In genomic region chr9:43225481-43225880, GRCm38 (mm10) we compare ENCODE assay signal across 13 mouse cellular contexts. TPM values are rescaled to one million over a fixed set of nuclear protein-coding genes. Genes with fewer than 3 reads are reported as not detected.
DNase-seq lines count a peak whose midpoint lies in the region; ATAC-seq and TF ChIP-seq lines count a peak whose summit lies in the region.
"Had no signal": no experiment of that assay in that cellular context is flagged by ENCODE, and none has a peak within 500 bp of the region (broad histone marks: within the 10 kb centered on the region; RNA-seq: fewer than 3 reads in every experiment).

No protein-coding gene starts in this region.

- peak; percentile 10 for DNase-seq in adrenal gland, postnatal 10 days
- DNase-seq in adrenal gland, adult 8-10 months: no peak
- DNase-seq in hindbrain, postnatal 0 days (ENCODE audit: low spot score): no peak
- DNase-seq in embryonic facial prominence, embryonic 14.5 days (ENCODE audit: low spot score): no peak
- DNase-seq in liver, embryonic 14.5 days (ENCODE audit: low read depth in 3 of 3, low spot score in 3 of 3): no peak
- DNase-seq in thymus, postnatal 14 days: no peak
- no peak for DNase-seq in left cerebral cortex, postnatal 14 days (ENCODE audit: low spot score in 2 of 2)
- DNase-seq: cerebellum, adult 2 months; lung, postnatal 14 days; thymus, postnatal 36 days had no signal

- no peak overlapping the region for H3K27ac ChIP-seq in hindbrain, embryonic 12.5 days
- H3K27ac ChIP-seq in hindbrain, postnatal 0 days: no peak overlapping the region
- H3K27ac ChIP-seq in embryonic facial prominence, embryonic 14.5 days (replicated peaks; ENCODE audit: low read depth, low read length): peak overlapping the region; percentile 30
- peak overlapping the region; percentile 65 for H3K27ac ChIP-seq in liver, embryonic 14.5 days
- H3K27ac ChIP-seq: hindbrain, embryonic 14.5 days had no signal

- 0 out of 2 replicates have a peak overlapping the region, but pooled peaks have one; percentile 3 for H3K9ac ChIP-seq in hindbrain, embryonic 12.5 days
- H3K9ac ChIP-seq in hindbrain, postnatal 0 days (replicated peaks; ENCODE audit: low read length): no peak overlapping the region
- H3K9ac ChIP-seq in embryonic facial prominence, embryonic 14.5 days (ENCODE audit: low read depth, low read length): no peak overlapping the region
- peak overlapping the region; percentile 59 for H3K9ac ChIP-seq in liver, embryonic 14.5 days (replicated peaks)
- H3K9ac ChIP-seq: hindbrain, embryonic 14.5 days had no signal

- intact Hi-C loops in left cerebral cortex, postnatal 14 days (cut with DNase I): no loop called here

- TF ChIP-seq EP300 in liver, embryonic 14.5 days (IDR thresholded peaks at IDR 0.05; ENCODE audit: low read depth): no peak

- H3K4me3 ChIP-seq in hindbrain, embryonic 12.5 days: no peak overlapping the region
- no peak overlapping the region for H3K4me3 ChIP-seq in hindbrain, postnatal 0 days (ENCODE audit: low read length)
- H3K4me3 ChIP-seq in embryonic facial prominence, embryonic 14.5 days (ENCODE audit: low read depth, low read length): no peak overlapping the region
- no peak overlapping the region; a peak in 1 of 4 replicates for H3K4me3 ChIP-seq in liver, embryonic 14.5 days (ENCODE audit: insufficient read depth in 1 of 2, low read depth in 2 of 2, low read length in 2 of 2)

- ATAC-seq in hindbrain, embryonic 12.5 days (ENCODE audit: low FRiP score): no peak
- no peak for ATAC-seq in hindbrain, postnatal 0 days
- no peak for ATAC-seq in embryonic facial prominence, embryonic 14.5 days (ENCODE audit: low read depth)
- ATAC-seq in liver, embryonic 14.5 days (ENCODE audit: insufficient read depth): 0 out of 2 replicates have a peak, but pooled peaks have one; percentile 1

- 38% methylated on average over 2 of the region's 2 CpGs for WGBS in hindbrain, embryonic 12.5 days
- 59% methylated on average over 2 of the region's 2 CpGs for WGBS in hindbrain, postnatal 0 days
- WGBS in embryonic facial prominence, embryonic 14.5 days: 21% methylated on average over 2 of the region's 2 CpGs
- WGBS in liver, embryonic 14.5 days (ENCODE audit: insufficient replicate concordance): 30% methylated on average over 2 of the region's 2 CpGs

- peaks cover 6% of the 10 kb centered on the region for H3K4me1 ChIP-seq in hindbrain, embryonic 12.5 days
- H3K4me1 ChIP-seq in hindbrain, postnatal 0 days (ENCODE audit: insufficient read depth, low read length): no peaks in the 10 kb centered on the region
- H3K4me1 ChIP-seq in embryonic facial prominence, embryonic 14.5 days (ENCODE audit: control insufficient read depth, insufficient read depth, low read length): peaks cover 8% of the 10 kb centered on the region; the same call in 1 of the 2 replicates
- H3K4me1 ChIP-seq in liver, embryonic 14.5 days (replicated peaks; ENCODE audit: control insufficient read depth in 2 of 2, insufficient read depth in 2 of 2, low read length in 1 of 2): peaks cover 27 to 49% of the 10 kb centered on the region in 2 experiments

- no peaks in the 10 kb centered on the region for H3K36me3 ChIP-seq in hindbrain, embryonic 12.5 days
- no peaks in the 10 kb centered on the region for H3K36me3 ChIP-seq in hindbrain, postnatal 0 days (ENCODE audit: insufficient read depth, low read length)
- peaks cover 47% of the 10 kb centered on the region for H3K36me3 ChIP-seq in embryonic facial prominence, embryonic 14.5 days (ENCODE audit: control insufficient read depth, insufficient read depth, low read length)
- peaks cover 40% of the 10 kb centered on the region for H3K36me3 ChIP-seq in liver, embryonic 14.5 days (replicated peaks; ENCODE audit: control insufficient read depth, insufficient read depth, low read depth)

- no peaks in the 10 kb centered on the region for H3K27me3 ChIP-seq in hindbrain, embryonic 12.5 days
- no peaks in the 10 kb centered on the region for H3K27me3 ChIP-seq in hindbrain, postnatal 0 days (ENCODE audit: insufficient read depth, low read length)
- no peaks in the 10 kb centered on the region for H3K27me3 ChIP-seq in embryonic facial prominence, embryonic 14.5 days (replicated peaks; ENCODE audit: control insufficient read depth, insufficient read depth, low read length)
- no peaks in the 10 kb centered on the region for H3K27me3 ChIP-seq in liver, embryonic 14.5 days (ENCODE audit: control insufficient read depth, insufficient read depth, low read length)

- H3K9me3 ChIP-seq in hindbrain, embryonic 12.5 days (replicated peaks): no peaks in the 10 kb centered on the region
- no peaks in the 10 kb centered on the region for H3K9me3 ChIP-seq in hindbrain, postnatal 0 days (ENCODE audit: low read length)
- H3K9me3 ChIP-seq in embryonic facial prominence, embryonic 14.5 days (ENCODE audit: control insufficient read depth, low read length): no peaks in the 10 kb centered on the region
- no peaks in the 10 kb centered on the region for H3K9me3 ChIP-seq in liver, embryonic 14.5 days (ENCODE audit: control insufficient read depth, low read length)

- H3K4me2 ChIP-seq in hindbrain, embryonic 12.5 days (replicated peaks): no peak overlapping the region
- H3K4me2 ChIP-seq in hindbrain, postnatal 0 days (ENCODE audit: low read depth, low read length): no peak overlapping the region
- H3K4me2 ChIP-seq in embryonic facial prominence, embryonic 14.5 days (ENCODE audit: low read depth, low read length): no peak overlapping the region
- peak overlapping the region; percentile 54 for H3K4me2 ChIP-seq in liver, embryonic 14.5 days (ENCODE audit: low read depth)
- H3K4me2 ChIP-seq: hindbrain, embryonic 14.5 days had no signal

- no peak for TF ChIP-seq CTCF in hindbrain, postnatal 0 days (IDR thresholded peaks at IDR 0.05; ENCODE audit: low read depth)
- TF ChIP-seq CTCF in liver, embryonic 14.5 days (IDR thresholded peaks at IDR 0.05; ENCODE audit: low read depth): no peak

RNA-seq across cellular contexts. Expression of gene Oaf, which starts 14.2 kb away (rescaled TPM):
- 10 to 100 TPM; 24.8 to 46.9 TPM for total RNA-seq in adrenal gland, postnatal 10 days (2021)
- 10 to 100 TPM; 10.6 to 40.4 (median 26.8) TPM for total RNA-seq in adrenal gland, adult 8-10 months (2022)
- polyA plus RNA-seq in hindbrain, embryonic 12.5 days (2016; fragmentation: Nextera tagmentation; extraction: Ambion mirVana): 44.6 and 46.7 TPM in 2 replicates
- 5.6 and 8.0 TPM in 2 replicates for total RNA-seq in hindbrain, postnatal 0 days (2014; rRNA removed)
- polyA plus RNA-seq in hindbrain, postnatal 0 days (2015; fragmentation: Nextera tagmentation; extraction: Ambion mirVana): 6.2 TPM in 2 replicates
- 118 and 123 TPM in 2 replicates for polyA plus RNA-seq in embryonic facial prominence, embryonic 14.5 days (2014; fragmentation: Nextera tagmentation; extraction: Ambion mirVana)
- 20.7 and 29.4 TPM in 2 replicates for polyA plus RNA-seq in liver, embryonic 14.5 days (2012; rRNA removed)
- 37.1 and 42.6 TPM in 2 replicates for polyA plus RNA-seq in liver, embryonic 14.5 days (2014; fragmentation: Nextera tagmentation; extraction: Ambion mirVana)
- total RNA-seq in left cerebral cortex, postnatal 14 days (2021): 10 to 100 TPM; 13.6 to 14.2 TPM

RNA-seq across cellular contexts. Expression of gene Pou2f3, which starts 15.3 kb away (rescaled TPM):
- not detected for total RNA-seq in adrenal gland, postnatal 10 days (2021)
- under 1 TPM in 1 of 4 experiments, not detected in 3; 0.22 TPM for total RNA-seq in adrenal gland, adult 8-10 months (2022)
- polyA plus RNA-seq in hindbrain, embryonic 12.5 days (2016; fragmentation: Nextera tagmentation; extraction: Ambion mirVana): not detected in 2 replicates
- 0.10 TPM in 1 of 2 replicates, not detected in the other for total RNA-seq in hindbrain, postnatal 0 days (2014; rRNA removed)
- 0.11 and 0.13 TPM in 2 replicates for polyA plus RNA-seq in hindbrain, postnatal 0 days (2015; fragmentation: Nextera tagmentation; extraction: Ambion mirVana)
- 3.8 and 4.5 TPM in 2 replicates for polyA plus RNA-seq in embryonic facial prominence, embryonic 14.5 days (2014; fragmentation: Nextera tagmentation; extraction: Ambion mirVana)
- not detected in 2 replicates for polyA plus RNA-seq in liver, embryonic 14.5 days (2012; rRNA removed)
- polyA plus RNA-seq in liver, embryonic 14.5 days (2014; fragmentation: Nextera tagmentation; extraction: Ambion mirVana): not detected in 2 replicates
- not detected for total RNA-seq in left cerebral cortex, postnatal 14 days (2021)
- polyA plus RNA-seq: hindbrain, embryonic 14.5 days; spleen, adult 2 months had no signal

Comparison
In these comparisons a context has a peak if more than half of its experiments do, and no peak if none do; other contexts are left out.
1. H3K9ac ChIP-seq: peak in hindbrain, embryonic 12.5 days (single experiment) and liver, embryonic 14.5 days (single experiment); none in hindbrain, postnatal 0 days (single experiment) and embryonic facial prominence, embryonic 14.5 days (single experiment).
2. H3K27ac ChIP-seq: peak in embryonic facial prominence, embryonic 14.5 days (single experiment) and liver, embryonic 14.5 days (single experiment); none in hindbrain, embryonic 12.5 days (single experiment) and hindbrain, postnatal 0 days (single experiment).